Mouse (Mus musculus): ENCODE measurements at regions not wholly inside any gene's neighbourhood (a gene's known extent, or its start where the extent isn't known, plus 50 kb on each side); places are given as distances from the start of the nearest gene placed in this dataset.
"Not testable (repeated sequence)": the region's sequence is repeated elsewhere in the genome, so short reads cannot be mapped to it uniquely, and the experiment has no call there.

DNA sequence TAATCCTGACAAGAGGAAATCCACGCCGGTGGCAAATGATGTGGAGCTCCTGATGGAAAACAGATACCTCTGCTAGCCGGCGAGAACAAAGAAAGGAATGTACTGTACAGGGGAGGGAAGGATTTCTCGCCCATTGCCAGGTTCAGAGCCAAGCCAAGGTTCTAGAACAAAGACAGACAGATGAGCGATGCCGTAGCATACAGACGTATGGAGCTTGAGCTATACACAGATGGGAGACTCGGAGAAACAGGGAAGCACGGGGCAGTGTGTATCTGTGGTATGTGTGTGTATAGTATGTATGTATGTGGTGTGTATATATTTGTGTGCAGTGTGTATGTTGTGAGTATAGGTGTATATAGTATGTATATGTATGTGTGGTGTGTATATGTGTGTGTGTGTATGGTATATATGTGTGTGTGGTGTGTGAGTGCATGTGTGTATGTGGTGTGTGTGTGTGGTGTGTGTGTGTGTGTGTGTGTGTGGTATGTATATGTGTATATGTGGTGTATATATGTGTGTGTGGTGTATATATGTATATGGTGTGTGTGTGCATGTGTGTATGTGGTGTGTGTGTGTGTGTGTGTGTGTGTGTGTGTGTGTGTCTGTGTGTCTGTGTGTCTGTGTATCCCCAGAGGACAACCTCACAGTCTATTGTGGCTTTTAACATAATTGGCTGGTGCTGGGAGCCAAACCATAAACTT lies 140.6 kb downstream of the Cand1 start:
- no peak for DNase-seq (ENCODE audit: low spot score in 2 of 2)

DNA sequence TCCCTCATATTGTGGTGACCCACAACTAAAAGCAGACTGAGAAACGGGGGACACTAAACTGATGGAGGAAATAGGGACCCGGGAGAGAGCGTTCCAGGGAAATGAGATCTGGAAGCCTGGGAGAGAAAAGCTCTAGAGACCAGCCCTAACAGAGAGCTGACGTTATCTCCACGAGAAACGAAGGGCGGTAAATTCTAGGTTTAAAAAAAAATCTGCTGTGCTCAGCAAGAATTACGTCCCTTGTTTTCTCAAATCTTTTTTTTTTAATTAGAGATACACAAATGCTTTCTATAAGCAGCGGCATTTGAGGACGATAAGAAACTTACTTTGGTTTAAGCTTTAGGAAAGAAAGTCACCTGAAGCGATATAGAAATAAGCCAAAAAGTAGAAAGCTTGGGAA lies 145.7 kb downstream of the Cand1 start:
- DNase-seq (ENCODE audit: low spot score in 2 of 2), result no peak

DNA sequence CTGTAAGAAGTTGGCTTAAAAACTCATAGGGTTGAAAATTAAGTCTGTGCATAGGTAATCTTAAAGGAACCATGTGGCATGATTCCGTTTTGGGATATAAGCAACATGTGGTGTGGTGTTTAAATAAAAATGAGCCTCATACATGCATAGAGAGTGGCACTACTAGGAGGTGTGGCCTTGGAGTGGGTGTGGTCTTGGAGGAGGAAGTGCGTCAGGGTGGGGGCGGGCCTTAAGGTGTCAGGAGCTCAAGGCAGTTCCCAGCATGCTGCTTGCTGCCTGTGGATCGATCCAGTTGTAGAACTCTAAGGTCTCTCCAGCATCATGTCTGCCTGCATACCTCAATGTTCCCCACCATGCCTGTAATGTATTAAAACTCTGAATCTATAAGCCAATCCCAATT lies 152.0 kb downstream of the Cand1 start:
- no peak for DNase-seq (ENCODE audit: low spot score in 2 of 2)

DNA sequence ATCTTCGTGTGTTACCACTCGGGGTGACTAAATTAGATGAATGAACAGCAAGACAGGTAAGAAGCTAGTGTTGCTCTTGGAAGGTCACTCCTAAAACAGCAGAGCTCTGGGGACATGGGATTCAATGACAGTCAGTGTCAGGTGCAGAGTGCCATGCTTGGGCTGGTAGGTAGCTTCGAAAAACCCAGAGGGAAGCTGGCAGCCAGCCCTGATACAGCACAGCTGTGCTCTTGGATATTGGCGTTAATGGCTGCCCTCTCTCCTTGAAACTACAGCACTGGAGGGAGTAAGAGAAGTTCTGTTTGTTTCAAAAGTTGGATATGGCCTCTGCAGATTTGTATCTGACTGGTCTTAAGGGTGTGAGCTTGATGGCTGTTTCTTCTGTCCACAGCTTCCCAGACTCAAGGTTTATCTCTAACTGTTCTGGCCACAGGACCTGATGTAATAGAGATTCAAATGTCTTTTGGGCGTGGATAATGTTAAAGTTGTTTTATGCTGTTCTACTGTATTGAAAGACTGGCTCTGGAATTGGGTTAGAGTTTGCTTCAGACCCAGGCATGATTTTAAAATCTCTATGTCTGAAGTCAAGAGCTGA lies 152.7 kb downstream of the Cand1 start:
- DNase-seq (ENCODE audit: low spot score in 2 of 2), result no peak

DNA sequence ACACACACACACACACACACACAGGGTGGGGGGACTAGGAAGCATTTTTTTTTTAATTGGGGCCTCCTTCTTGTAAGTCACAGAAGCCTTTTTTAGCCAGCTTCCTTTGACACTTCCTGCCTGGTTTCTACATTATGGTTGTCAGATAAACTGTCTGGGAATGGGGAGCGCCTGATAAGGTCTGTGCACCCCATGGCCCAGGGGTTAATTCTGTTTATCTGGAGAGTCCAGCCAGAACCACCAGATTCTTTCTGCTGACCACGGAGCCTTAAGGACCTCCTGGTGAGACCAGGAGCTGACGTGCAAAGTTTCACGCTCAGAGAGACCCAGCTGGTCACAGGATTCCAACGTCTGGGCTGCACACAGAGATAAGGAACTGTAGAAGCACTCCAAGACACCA lies 153.4 kb downstream of the Cand1 start:
- no peak for DNase-seq (ENCODE audit: low spot score in 2 of 2)

DNA sequence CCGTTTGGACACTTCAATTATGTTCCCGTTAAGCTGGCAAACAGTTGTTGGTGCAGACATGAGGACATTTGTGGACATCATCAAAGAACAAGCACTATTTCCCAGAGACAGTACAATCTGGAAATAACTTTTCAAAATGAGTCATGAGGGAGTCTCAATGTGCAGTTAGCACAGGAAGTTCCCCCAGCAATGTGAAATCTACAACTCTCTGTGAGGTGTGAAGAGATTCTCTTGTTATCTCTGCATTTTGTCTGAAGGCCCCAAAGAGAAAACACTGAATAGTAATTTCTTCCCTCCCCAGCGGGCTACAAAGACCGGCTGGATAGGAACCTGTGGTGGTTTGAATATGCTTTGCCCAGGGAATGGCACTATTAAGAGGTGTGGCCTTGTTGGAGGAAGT lies 156.4 kb downstream of the Cand1 start:
- no peak for DNase-seq (ENCODE audit: low spot score in 2 of 2)

DNA sequence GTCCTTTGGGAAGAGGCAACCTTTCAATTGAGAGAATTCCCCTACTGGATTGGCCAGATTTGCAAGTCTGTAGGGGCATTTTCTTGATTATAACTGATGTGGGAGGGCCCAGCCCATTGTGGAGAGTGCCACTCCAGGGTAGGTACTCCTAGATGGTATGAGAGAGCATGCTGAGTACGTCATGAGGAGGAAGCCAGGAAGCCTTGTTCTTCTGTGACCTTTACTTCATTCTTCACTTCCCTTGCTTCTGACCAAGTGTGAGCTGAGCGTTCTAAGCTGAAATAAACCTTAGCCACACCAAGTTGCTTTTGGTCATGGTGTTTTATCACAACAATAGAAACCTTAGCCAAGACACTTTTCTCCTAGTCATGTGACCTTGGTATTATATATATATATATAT lies 157.0 kb downstream of the Cand1 start:
- no peak for DNase-seq (ENCODE audit: low spot score in 2 of 2)

DNA sequence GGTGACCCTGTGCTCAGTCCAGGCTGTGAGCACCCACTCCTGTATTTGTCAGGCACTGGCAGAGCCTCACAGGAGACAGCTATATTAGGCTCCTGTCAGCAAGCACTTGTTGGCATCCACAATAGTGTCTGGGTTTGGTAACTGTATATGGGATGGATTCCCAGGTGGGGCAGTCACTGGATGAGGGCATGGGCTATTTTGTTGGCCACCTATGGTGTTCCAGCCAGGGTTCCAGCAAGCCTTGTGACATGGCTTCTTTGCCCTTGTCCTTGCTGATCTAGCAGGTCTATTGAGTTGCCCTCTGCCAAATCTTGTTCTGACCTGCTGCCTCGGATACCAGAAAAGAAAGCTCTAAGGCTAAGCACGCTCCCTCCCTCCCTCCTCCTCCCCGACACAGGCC lies 158.1 kb downstream of the Cand1 start:
- not testable (repeated sequence) for DNase-seq (ENCODE audit: low spot score in 2 of 2)

DNA sequence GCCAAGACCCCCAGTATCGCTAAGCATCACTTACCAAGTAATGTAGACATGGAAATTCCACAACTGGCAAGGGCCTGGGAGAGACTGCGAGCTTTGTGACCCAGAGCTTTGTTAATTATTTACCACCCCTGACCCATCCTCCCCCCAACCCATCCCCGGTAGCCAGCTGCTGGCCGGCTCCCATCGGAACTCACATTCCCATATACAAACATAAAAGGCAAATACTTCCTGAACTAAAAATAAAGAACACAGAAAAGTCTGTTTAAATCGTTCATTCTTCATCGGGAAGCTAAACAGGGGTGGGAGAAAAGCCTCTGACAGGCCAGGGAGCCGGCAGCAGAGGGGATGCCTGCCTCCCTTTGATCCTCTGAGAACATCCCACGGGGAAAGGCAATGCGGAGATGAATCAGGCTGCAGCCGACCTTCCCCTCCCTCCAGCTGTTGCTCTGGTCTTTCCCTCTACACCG lies 163.7 kb downstream of the Cand1 start:
- no peak for DNase-seq (ENCODE audit: low spot score in 2 of 2)

DNA sequence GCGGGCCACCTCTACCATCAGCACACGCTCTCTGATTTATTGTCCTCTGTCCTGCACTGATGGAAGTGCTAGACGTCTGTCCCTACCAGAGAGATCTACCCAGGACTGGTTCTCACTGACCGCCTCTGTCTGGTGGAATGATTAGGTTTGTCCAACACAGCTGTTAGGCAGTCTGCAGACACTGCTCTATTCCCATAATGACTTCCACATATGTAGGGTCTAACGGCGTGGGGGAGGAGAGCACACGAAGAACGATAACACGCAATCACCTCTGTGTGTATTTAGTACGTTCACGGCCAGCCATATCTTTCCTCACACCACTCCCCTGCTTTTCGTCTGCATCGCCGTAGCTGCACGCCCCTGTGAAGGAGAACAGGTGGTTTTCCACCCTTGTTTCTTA lies 165.0 kb downstream of the Cand1 start:
- DNase-seq (ENCODE audit: low spot score in 2 of 2), result no peak

DNA sequence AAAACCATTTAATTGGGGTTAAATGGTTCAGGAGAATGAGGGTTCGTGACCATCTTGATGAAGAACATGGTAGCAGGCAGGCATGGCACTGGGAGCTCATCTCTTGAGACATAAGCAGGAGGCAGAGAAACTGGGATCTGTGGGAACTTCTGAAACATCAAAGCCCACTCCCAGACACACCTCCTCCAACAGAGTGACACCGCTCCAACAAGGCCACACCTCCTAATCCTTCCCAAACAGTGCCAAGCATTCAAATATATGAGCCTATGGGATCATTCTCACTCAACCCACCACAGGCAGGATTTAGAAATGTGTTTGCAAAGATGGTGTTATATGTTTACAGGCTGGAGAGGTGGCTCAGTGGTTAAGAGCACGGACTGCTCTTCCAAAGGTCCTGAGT lies 165.9 kb downstream of the Cand1 start:
- no peak for DNase-seq (ENCODE audit: low spot score in 2 of 2)

DNA sequence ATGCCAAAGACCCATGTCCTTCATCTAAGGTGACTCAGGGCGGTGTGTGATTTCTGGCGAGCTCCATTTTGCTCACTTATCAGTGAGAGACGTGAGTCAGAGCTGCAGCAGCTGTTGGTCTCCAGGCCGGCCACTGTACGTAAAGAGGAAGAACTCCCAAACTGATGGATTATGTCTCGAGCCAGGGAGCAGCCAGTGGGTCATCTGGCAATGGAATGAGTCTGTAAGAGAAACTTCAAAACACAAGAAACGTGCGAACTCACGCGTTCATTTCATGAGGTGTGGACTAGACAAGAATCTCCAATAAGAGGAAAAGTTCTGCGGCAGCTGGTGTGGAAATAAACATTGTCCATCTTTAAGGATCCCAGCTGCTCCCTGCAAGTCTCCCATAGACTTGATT lies 170.4 kb downstream of the Cand1 start:
- DNase-seq (ENCODE audit: low spot score in 2 of 2), result no peak

DNA sequence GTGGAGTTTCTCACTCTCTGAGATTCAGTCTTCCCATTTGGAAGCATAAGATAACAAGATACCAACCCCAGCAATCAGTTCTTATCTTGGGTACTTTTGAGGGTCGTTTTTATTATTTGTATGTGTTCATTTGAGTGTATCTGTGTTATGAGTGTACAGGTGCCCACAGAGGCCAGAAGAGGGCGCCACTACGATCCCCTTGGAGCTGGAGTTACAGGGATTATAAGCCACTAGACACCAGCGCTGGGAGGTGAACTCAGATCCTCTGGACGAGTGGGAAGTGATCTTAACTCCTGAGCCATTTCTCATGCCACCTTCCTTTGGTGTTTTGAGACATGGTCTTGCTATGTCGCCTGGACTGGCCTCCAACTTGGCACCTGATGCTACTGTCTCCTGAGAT lies 172.0 kb downstream of the Cand1 start:
- DNase-seq (ENCODE audit: low spot score in 2 of 2), result no peak

DNA sequence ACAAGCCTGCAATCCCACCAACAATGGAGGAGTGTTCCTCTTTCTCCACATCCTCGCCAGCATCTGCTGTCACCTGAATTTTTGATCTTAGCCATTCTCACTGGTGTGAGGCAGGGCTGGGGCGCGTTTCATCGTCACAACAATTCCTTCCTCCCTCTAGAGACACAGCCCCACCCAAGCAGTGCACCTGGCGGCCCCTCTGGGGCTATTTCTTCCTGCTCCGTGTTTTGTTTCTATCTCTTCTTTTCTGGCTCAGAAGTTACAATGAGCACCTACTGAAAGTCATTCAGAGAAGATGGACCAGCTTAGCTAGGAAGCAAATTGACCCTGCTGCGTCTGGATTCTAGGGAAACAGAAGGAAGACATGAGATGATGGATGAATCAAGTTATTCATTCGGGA lies 172.5 kb downstream of the Cand1 start:
- peak; percentile 36 to 50 for DNase-seq (ENCODE audit: low spot score in 2 of 2)

DNA sequence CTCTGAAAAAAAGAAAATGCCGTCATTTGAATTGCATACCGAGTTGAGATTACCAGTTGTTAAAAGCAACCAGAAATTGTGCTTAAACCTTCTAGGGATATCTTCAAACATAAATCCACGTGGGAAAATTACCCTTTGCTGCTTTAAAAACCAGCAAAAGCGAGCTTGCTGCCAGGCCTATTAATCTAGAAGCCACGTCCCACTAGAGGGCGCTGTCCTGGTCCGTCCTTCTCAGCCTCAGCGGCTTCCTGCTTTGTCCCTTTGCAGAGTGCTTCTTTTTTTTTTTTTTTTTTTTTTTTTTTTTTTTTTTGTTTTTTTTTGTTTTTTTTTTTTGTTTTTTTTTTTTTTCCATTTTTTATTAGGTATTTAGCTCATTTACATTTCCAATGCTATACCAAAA lies 173.9 kb downstream of the Cand1 start:
- DNase-seq (ENCODE audit: low spot score in 2 of 2), result peak; percentile 50 to 69

DNA sequence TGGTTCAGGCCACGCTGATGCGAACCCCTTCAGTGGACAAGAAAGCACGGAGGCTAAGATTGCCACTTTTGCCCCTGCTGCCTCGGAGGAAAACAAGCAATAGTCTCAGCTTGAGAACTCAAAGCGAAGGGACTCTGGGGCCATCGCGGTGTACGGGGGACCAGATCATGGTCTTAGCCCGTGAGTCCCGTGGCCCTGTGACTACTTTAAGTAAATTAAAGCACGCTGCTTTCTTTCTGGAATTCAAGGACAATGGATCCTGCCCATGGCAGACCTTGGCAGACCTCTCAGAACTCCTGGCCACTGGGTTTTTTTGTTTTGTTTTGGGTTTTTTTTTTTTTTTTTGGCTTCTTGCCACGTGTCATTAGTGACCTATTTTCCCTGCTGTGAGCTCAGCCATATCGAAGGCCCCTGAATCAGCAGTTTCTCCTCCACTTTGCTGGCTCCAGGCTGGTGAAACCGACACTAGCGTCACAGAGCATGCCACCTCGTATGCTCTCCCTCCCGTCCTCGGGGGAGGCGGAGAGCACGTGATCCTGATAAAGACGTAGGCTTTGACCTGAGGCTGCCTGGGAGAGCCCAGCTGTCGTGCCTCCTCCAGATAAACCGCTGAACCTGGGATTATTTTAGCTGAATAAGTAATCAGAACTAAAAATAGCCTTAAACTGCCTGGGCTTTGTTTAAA lies 174.6 kb downstream of the Cand1 start:
- DNase-seq (ENCODE audit: low spot score in 2 of 2), result peak; percentile 21

DNA sequence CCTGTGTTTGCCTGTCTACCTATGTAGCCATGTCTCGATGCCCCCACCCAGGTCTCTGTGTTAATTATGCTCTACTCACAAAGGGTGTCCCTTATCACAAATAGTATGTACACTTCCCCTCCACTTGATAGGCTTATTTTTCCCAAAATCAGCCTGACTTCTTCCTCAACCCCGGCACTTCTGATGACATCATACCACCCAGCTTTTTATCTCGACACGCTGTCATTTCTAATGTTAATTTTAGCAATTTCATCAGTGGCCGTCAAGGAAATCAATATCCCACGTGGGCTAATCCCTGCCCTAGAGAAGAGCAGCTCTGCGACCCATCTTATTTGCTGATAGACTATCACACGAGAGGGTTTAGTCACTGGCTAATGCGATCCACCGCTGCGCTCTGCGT lies 175.6 kb downstream of the Cand1 start:
- DNase-seq (ENCODE audit: low spot score in 2 of 2), result no peak

DNA sequence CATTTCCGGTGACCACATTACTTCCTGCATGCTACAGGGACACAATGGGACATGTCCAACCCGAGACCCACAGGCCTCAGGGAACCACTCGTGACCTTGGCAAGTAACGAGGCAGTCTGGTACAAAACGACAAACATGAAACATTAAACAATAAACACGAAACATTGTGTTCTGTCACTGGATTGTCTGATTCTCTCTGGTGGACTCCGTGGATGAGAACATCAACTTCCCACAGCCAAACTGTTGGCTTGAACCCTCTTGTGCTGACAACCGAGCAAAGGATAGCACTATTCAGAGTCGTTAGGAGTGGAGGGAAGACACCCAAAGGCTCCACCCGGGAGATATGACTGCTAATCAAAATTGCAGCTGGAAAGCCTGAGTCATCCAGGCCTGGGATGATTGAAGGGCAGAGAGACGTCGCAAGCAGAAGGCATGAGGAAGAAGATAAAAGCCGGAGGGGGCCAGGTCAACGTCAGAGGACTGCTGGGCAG lies 176.6 kb downstream of the Cand1 start:
- DNase-seq (ENCODE audit: low spot score in 2 of 2), result no peak

DNA sequence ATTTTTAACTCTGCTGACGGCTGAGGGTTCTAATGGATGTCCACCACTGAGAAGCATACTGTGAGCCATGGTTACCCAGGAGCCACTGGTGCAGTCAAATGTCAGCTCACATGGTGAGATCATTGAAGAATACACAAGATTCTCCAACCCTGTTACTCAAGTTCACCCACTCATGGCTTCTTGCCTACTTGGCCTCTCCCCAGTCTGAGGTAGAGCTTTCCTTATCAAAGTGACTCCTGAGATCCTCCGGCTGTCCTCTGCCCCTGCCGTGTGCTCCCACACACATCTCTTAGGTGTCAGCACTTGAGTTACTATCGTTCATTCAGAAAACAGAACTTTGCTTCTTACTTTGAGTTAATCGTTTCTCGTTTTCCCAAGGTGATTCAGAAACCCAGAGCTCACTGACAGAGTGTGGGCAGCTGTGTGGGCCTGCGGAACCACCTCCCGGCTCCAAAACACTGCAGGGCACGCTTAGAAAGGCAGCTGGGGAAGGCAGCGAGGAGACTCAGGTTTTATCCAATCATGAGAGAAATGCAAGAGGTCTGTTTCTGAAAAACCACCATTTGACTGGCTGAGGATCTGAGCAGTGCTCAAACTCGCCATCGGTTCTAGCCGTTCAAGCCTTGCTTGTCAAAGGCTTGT lies 177.8 kb downstream of the Cand1 start:
- DNase-seq (ENCODE audit: low spot score in 2 of 2), result no peak

DNA sequence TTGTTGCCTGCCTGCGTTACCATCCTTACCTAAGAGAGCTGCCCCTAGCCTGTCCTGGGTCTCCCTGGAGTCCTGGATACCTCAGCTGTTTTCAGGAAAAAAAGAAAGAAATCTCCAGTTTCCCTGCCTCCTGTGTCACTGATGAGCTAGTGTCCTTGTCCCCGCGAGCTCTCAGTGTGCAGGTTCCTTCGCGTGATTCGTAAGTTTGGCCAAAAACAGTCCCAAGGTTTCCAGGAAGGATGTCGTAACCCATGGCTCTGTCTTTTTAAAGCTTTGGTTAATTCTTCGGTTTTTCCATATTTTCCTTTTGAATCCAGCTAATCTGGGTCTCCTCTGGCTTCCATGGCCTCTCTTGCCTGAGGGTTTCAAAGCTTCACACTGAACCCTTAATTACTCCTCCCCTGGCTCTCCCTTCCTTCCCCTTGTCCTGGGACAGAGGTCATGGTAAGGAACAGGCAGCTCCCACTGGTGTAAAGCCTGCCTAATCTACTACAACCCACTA lies 178.5 kb downstream of the Cand1 start:
- no peak for DNase-seq (ENCODE audit: low spot score in 2 of 2)

DNA sequence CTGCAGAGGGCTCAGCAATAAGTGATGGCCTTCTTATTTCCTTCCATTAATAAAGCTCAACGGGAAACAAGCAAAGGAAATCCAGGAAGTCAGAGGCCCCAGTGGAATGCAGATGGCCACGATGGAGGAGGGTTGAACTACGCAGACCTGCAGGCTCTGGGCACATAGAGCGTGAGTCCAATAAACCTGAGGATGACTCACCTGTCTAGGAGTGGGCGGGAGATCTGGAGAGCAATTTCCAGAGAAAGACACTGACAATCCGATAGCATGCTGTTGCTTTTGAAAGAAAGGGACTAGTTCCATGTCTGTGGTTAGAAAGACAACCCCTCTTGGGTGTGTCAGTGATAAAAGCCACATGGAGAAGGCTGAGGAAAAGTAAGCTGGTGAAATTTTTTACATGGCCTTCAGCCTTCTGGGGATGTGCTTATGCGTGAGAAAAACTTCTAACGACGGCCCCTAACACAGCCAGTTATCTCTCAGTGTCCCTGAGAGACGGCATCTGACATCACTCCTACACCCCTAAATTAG lies 181.3 kb downstream of the Cand1 start:
- DNase-seq (ENCODE audit: low spot score in 2 of 2), result no peak

DNA sequence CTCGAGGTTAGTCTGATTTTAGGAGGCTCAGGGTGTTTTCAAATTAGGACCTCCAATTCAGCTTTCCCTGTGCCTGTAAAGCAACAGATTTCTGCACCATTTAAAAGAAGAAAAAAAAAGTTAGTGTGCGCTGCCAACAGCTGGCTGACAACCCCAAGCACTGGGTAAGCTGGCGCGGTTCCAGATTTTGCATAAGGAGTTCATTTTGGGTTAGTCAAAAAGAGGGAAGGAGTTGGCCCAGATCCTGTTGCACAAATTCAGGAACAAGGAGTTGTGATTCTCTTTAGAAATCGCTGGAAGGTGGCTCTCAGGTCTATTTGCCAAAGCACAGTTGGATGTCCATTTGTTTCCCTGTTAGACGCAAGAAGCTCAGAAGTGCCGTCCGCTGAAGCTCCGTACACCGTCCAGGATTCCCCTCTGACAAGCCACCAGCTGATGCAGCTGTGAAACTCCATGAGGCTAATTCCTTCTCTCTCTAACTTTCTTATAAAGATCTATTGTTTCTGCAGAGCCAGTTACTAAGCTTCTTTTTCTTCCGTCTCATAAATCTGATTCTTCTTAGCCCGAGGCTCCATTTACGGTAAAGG lies 184.6 kb downstream of the Cand1 start:
- DNase-seq (ENCODE audit: low spot score in 2 of 2), result no peak
